Mouse (Mus musculus) kidney, embryonic 16.5 days (tissue): ENCODE measurements around the gene Ppp3ca. TPM values are rescaled to one million over a fixed set of nuclear protein-coding genes. Genes with fewer than 3 reads are reported as not detected.

Experiments used
- ATAC-seq: fragments of 200-750 bp; cut with Nextera tagmentation; 2 replicates; pipeline ENCODE4 v1.8.0; 2017; ENCODE audit warnings: moderate TSS enrichment; ENCODE audit not compliant: low FRiP score, low TSS enrichment
- H3K27ac ChIP-seq: fragments of 300-500 bp; sonication (generic); 2 replicates; pipeline ENCODE4 v1.5.1; 2014; ENCODE audit warnings: low read length
- H3K27me3 ChIP-seq: fragments of 300-500 bp; sonication (generic); 2 replicates; pipeline ENCODE4 v1.6.1; 2014; ENCODE audit warnings: low read length, control low read depth, mixed read lengths; ENCODE audit not compliant: insufficient read depth
- H3K36me3 ChIP-seq: fragments of 300-500 bp; sonication (generic); 2 replicates; pipeline ENCODE4 v1.6.1; 2014; ENCODE audit warnings: low read length, control low read depth, mixed read lengths; ENCODE audit not compliant: insufficient read depth
- H3K4me1 ChIP-seq: fragments of 300-500 bp; sonication (generic); 2 replicates; pipeline ENCODE4 v1.6.1; 2014; ENCODE audit warnings: low read length, control low read depth, mixed read lengths; ENCODE audit not compliant: insufficient read depth
- H3K4me2 ChIP-seq: fragments of 300-500 bp; sonication (generic); replicated peaks from 2 replicates; pipeline ENCODE4 v1.6.1; 2014; ENCODE audit warnings: low read depth, low read length
- H3K4me3 ChIP-seq: fragments of 300-500 bp; sonication (generic); 2 replicates; pipeline ENCODE4 v1.5.1; 2014; ENCODE audit warnings: mild to moderate bottlenecking, low read length
- H3K9ac ChIP-seq: fragments of 300-500 bp; sonication (generic); replicated peaks from 2 replicates; pipeline ENCODE4 v1.6.1; 2014; ENCODE audit warnings: low read length
- H3K9me3 ChIP-seq: fragments of 300-500 bp; sonication (generic); 2 replicates; pipeline ENCODE4 v1.6.1; 2016; ENCODE audit warnings: low read length, control low read depth
- WGBS: fragments of 180-500 bp; shearing (Covaris S2); extraction: QIAGEN DNeasy Blood & Tissue Kit; methylation state at CpG from one replicate; pipeline ENCODE4 v1.1.7; 2014; 5-methylcytosine and 5-hydroxymethylcytosine counted together
- microRNA-seq: library from miRNA; unstranded; fragments of <30 nt; microRNA quantifications from one replicate; pipeline ENCODE4, GENCODE M21; 2016
- polyA plus RNA-seq: library from polyadenylated mRNA; unstranded; fragments of >200 nt; fragmentation: Nextera tagmentation; extraction: Ambion mirVana; gene quantifications from 2 replicates; pipeline ENCODE4 v1.2.1, GENCODE M21; 2015

Ppp3ca gene
- polyA plus RNA-seq, 1 experiment from 2014 or later, result 50.7 TPM

GRCm38 (mm10) chr3:136977859-136978258, 307.9 kb downstream of the Ppp3ca start:
- H3K36me3 ChIP-seq, result no peaks in the 10 kb centered on the region
- 79% methylated on average over 1 of the region's 1 CpGs for WGBS

GRCm38 (mm10) chr3:136980915-136981588, 311.1 kb downstream of the Ppp3ca start:
- H3K4me2 ChIP-seq, result no peak overlapping the region
- 82% methylated on average over 5 of the region's 5 CpGs for WGBS
- H3K36me3 ChIP-seq, result no peaks in the 10 kb centered on the region
- H3K27ac ChIP-seq, result no peak overlapping the region
- H3K9ac ChIP-seq, result no peak overlapping the region
- no peaks in the 10 kb centered on the region for H3K9me3 ChIP-seq
- ATAC-seq, result no peak
- no peak overlapping the region for H3K4me3 ChIP-seq
- H3K4me1 ChIP-seq, result peaks cover 1% of the 10 kb centered on the region; the same call in 1 of the 2 replicates
- H3K27me3 ChIP-seq, result no peaks in the 10 kb centered on the region

More at GRCm38 (mm10) chr3:136977859-136978258, 307.9 kb downstream of the Ppp3ca start:
- ATAC-seq, result no peak
- Histone ChIP-seq H3K4me3 (no peak overlapping the region), H3K4me2 (no peak overlapping the region), H3K4me1 (no peaks in the 10 kb centered on the region), H3K27ac (no peak overlapping the region), H3K9ac (no peak overlapping the region), H3K27me3 (no peaks in the 10 kb centered on the region), H3K9me3 (no peaks in the 10 kb centered on the region)

DNA sequence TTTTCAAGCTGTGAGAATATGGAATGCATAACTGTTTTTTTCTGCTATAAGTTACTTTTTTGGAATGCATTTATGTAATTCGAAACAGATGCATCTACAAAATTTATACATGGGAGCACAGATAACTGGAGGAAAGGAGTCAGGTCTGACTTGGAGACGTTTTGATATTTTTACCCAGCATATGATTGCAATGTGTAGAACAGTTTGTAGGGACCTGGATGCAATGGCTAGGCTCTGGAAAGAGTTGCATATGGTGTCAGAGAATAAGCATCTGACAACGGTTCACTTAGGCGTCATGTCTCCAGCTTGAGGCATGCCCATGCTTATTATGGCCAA, 311.6 kb downstream of the Ppp3ca start:
- WGBS, result 83% methylated on average over 4 of the region's 4 CpGs
- Histone ChIP-seq H3K27ac (no peak overlapping the region), H3K36me3 (no peaks in the 10 kb centered on the region), H3K9me3 (no peaks in the 10 kb centered on the region), H3K4me2 (no peak overlapping the region), H3K27me3 (no peaks in the 10 kb centered on the region), H3K9ac (no peak overlapping the region), H3K4me3 (no peak overlapping the region), H3K4me1 (peaks cover 6% of the 10 kb centered on the region; the same call in 1 of the 2 replicates)
- ATAC-seq, result no peak

- no peaks in the 10 kb centered on the region for H3K36me3 ChIP-seq
- H3K9ac ChIP-seq, result no peak overlapping the region
- H3K4me1 ChIP-seq, result peaks cover 8% of the 10 kb centered on the region; the same call in 1 of the 2 replicates
- no peaks in the 10 kb centered on the region for H3K27me3 ChIP-seq
- no peak overlapping the region for H3K4me3 ChIP-seq
- no peaks in the 10 kb centered on the region for H3K9me3 ChIP-seq
- 86% methylated on average over 11 of the region's 11 CpGs for WGBS
- H3K27ac ChIP-seq, result no peak overlapping the region
- no peak for ATAC-seq
- no peak overlapping the region for H3K4me2 ChIP-seq
Measured at GRCm38 (mm10) chr3:136982021-136982420, 312.1 kb downstream of the Ppp3ca start.

- Histone ChIP-seq H3K9me3 (no peaks in the 10 kb centered on the region), H3K27ac (no peak overlapping the region), H3K36me3 (no peaks in the 10 kb centered on the region), H3K27me3 (no peaks in the 10 kb centered on the region), H3K4me1 (peaks cover 8% of the 10 kb centered on the region; the same call in 1 of the 2 replicates), H3K4me3 (no peak overlapping the region), H3K9ac (no peak overlapping the region), H3K4me2 (no peak overlapping the region)
- no peak for ATAC-seq
- 61% methylated on average over 3 of the region's 3 CpGs for WGBS
Measured at GRCm38 (mm10) chr3:136986096-136986881, 316.4 kb downstream of the Ppp3ca start.

Small RNA genes lying within 50 kb of the gene (microRNA-seq; reads per million reads assigned to microRNA genes)
- gene Gm44327, result not detected
